Mouse (Mus musculus) splenic B cell, adult 2 months (primary cell): Measurements from ENCODE around the gene Baiap2l2.
A peak's percentile ranks its signal among the peaks of the same experiment; 100 is the strongest.

Source experiments
- DNase-seq: peaks from one replicate; pipeline ENCODE4 v3.0.0-alpha.2; 2011; ENCODE audit warnings: low read depth, low spot score
- H3K27me3 ChIP-seq: 2 replicates; pipeline ENCODE4 v1.6.1; 2012; ENCODE audit warnings: mild to moderate bottlenecking, low read length, moderate library complexity, mixed read lengths; ENCODE audit not compliant: control insufficient read depth, poor library complexity, insufficient read depth, severe bottlenecking
- H3K36me3 ChIP-seq: 2 replicates; pipeline ENCODE4 v1.6.1; 2012; ENCODE audit warnings: mild to moderate bottlenecking, low read length, moderate library complexity, mixed read lengths; ENCODE audit not compliant: control insufficient read depth, poor library complexity, insufficient read depth, severe bottlenecking

Gene Baiap2l2

GRCm38 (mm10) chr15:79322281-79322990 lies 37.1 kb upstream of the Baiap2l2 start:
- DNase-seq: peak; percentile 49
- Histone ChIP-seq H3K27me3 (no peaks in the 10 kb centered on the region), H3K36me3 (no peaks in the 10 kb centered on the region)

- no peaks in the 10 kb centered on the region for H3K27me3 ChIP-seq
- DNase-seq: no peak
- no peaks in the 10 kb centered on the region for H3K36me3 ChIP-seq
These were observed 36.4 kb upstream of the Baiap2l2 start for GRCm38 (mm10) chr15:79321733-79322190.

- Histone ChIP-seq H3K27me3 (no peaks in the 10 kb centered on the region), H3K36me3 (peaks cover 4% of the 10 kb centered on the region; the same call in 1 of the 2 replicates)
- DNase-seq: no peak
These were observed 28.6 kb upstream of the Baiap2l2 start for GRCm38 (mm10) chr15:79313848-79314369.

DNA sequence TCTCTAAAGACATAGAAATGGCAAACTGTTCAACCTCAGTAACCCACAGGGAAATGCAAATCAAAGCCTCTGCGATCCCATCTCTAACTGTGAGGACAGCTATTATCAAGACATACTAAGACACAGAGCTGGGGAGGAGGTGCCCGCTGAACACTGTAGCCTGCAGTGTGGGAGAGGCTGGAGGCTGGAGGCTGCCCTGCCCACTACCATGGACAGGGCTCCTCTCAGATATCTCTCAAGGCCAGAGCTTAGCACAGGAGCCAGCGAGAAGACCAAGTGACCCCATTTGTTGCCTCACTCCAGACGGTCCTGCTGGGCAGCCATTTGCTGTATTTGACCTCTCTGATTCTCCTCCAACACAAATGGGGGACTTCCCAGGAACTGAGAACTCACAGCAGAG lies 22.5 kb upstream of the Baiap2l2 start:
- Histone ChIP-seq H3K27me3 (no peaks in the 10 kb centered on the region), H3K36me3 (peaks cover 4% of the 10 kb centered on the region)
- no peak for DNase-seq

GRCm38 (mm10) chr15:79306043-79306637 lies 20.8 kb upstream of the Baiap2l2 start:
- Histone ChIP-seq H3K36me3 (peaks cover 4% of the 10 kb centered on the region), H3K27me3 (no peaks in the 10 kb centered on the region)
- DNase-seq: no peak

GRCm38 (mm10) chr15:79304832-79305231 lies 19.5 kb upstream of the Baiap2l2 start:
- no peak for DNase-seq
- Histone ChIP-seq H3K36me3 (no peaks in the 10 kb centered on the region; the same call in 1 of the 2 replicates), H3K27me3 (no peaks in the 10 kb centered on the region)

- H3K27me3 ChIP-seq: no peaks in the 10 kb centered on the region
- no peak for DNase-seq
- H3K36me3 ChIP-seq: no peaks in the 10 kb centered on the region; the same call in 1 of the 2 replicates
These were observed 18.4 kb upstream of the Baiap2l2 start for GRCm38 (mm10) chr15:79303725-79304124.

DNA sequence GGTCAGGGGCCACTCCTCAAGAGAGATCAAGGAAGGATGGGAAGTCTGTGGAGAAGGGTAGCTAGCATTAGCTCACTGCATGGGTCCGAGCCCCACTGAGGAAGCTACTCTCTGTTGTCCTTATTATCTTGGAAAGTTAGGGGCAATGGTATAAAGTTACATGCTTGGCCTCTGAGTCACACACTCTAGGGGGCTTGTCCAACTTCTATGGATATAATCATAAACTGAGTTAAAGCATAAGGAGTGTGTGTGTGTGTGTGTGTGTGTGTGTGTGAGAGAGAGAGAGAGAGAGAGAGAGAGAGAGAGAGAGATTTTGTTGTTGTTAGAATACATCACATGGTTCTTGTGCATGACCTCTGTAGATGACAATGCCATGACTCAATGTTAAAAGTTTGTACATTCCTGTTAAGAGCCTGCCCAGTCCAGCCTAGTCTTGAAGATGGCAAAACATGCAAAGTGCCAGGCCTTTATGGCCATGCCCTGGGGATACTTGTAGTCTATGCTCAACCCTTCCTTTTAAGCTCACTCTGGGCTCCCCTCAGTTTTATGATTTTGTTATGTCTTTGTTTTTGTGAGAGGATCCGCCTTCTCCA lies 14.3 kb upstream of the Baiap2l2 start:
- Histone ChIP-seq H3K27me3 (no peaks in the 10 kb centered on the region), H3K36me3 (no peaks in the 10 kb centered on the region)
- DNase-seq: no peak

GRCm38 (mm10) chr15:79298553-79298952 lies 13.2 kb upstream of the Baiap2l2 start:
- H3K36me3 ChIP-seq: no peaks in the 10 kb centered on the region
- H3K27me3 ChIP-seq: no peaks in the 10 kb centered on the region
- DNase-seq: no peak

- DNase-seq: no peak
- Histone ChIP-seq H3K27me3 (no peaks in the 10 kb centered on the region), H3K36me3 (no peaks in the 10 kb centered on the region)
These were observed 7.4 kb upstream of the Baiap2l2 start for GRCm38 (mm10) chr15:79292779-79293178.

GRCm38 (mm10) chr15:79290340-79290739 lies 5.0 kb upstream of the Baiap2l2 start:
- no peaks in the 10 kb centered on the region for H3K36me3 ChIP-seq
- no peak for DNase-seq
- H3K27me3 ChIP-seq: no peaks in the 10 kb centered on the region

GRCm38 (mm10) chr15:79289441-79289840 lies 4.1 kb upstream of the Baiap2l2 start:
- no peaks in the 10 kb centered on the region for H3K27me3 ChIP-seq
- DNase-seq: no peak
- H3K36me3 ChIP-seq: no peaks in the 10 kb centered on the region

GRCm38 (mm10) chr15:79288387-79288786 lies 3.0 kb upstream of the Baiap2l2 start:
- Histone ChIP-seq H3K27me3 (no peaks in the 10 kb centered on the region), H3K36me3 (no peaks in the 10 kb centered on the region)
- DNase-seq: no peak

GRCm38 (mm10) chr15:79287091-79287490 lies 1.8 kb upstream of the Baiap2l2 start:
- no peak for DNase-seq

GRCm38 (mm10) chr15:79286141-79286540 lies 804 bp upstream of the Baiap2l2 start:
- H3K27me3 ChIP-seq: no peaks in the 10 kb centered on the region
- H3K36me3 ChIP-seq: no peaks in the 10 kb centered on the region
- DNase-seq: no peak

More at GRCm38 (mm10) chr15:79287091-79287490, 1.8 kb upstream of the Baiap2l2 start:
- Histone ChIP-seq H3K27me3 (no peaks in the 10 kb centered on the region), H3K36me3 (no peaks in the 10 kb centered on the region)
